Mouse (Mus musculus): Measurements from ENCODE around the gene Samd4.

DNA sequence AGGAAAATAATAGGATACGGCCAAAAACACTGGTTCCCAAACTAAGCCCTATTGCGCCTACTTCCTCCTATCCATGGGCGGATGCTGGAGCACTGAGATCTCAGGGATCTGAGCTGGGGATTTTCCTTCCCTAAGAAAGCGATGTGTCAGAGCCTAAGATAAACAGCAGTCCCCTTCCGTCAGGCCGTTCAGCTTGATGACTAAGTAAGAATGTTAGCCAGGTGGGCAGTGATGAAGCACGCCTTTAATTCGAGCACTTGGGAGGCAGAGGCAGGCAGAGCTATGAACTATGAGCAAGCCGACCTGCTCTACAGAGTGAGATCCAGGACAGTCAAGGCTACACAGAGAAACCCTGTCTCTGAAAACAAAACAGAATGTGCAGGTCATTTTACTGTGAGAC, 140.9 kb downstream of the Samd4 start:
- no peak for TF ChIP-seq CTCF (IDR thresholded peaks at IDR 0.05; ENCODE audit: low read depth, low read length)
- no peak for TF ChIP-seq POLR2A (IDR thresholded peaks at IDR 0.05; ENCODE audit: borderline replicate concordance, low read depth, low read length)

Data from bone marrow macrophage, adult 2 months (primary cell).